Mouse (Mus musculus): ENCODE measurements around the gene Atxn7l3. TPM values are rescaled to one million over a fixed set of nuclear protein-coding genes. Genes with fewer than 3 reads are reported as not detected.

The Atxn7l3 gene
- polyA plus RNA-seq, 1 experiment from 2014 or later, result 9.6 TPM

- H3K27ac ChIP-seq (ENCODE audit: low read length), result no peak within 1 kb of the TSS
- no peaks in the 10 kb centered on the region for H3K27me3 ChIP-seq (replicated peaks; ENCODE audit: insufficient read depth, low read length)
- under 1% methylated on average over 40 of the region's 41 CpGs for WGBS
- ATAC-seq (peak; percentile 69), DNase-seq (ENCODE audit: low spot score) (peak; percentile 96)
- no peaks in the 10 kb centered on the region for H3K36me3 ChIP-seq (ENCODE audit: insufficient read depth, low read length)
- H3K9ac ChIP-seq (replicated peaks; ENCODE audit: low read depth), result no peak within 1 kb of the TSS; the same call in 1 of the 2 replicates
- H3K4me3 ChIP-seq (ENCODE audit: low read depth, low read length), result peak within 1 kb of the TSS; percentile 49
- peak within 1 kb of the TSS; percentile 93 for H3K4me2 ChIP-seq (replicated peaks; ENCODE audit: low read depth, low read length)
- TF ChIP-seq CTCF (IDR thresholded peaks at IDR 0.05) (peak; percentile 82), EP300 (IDR thresholded peaks at IDR 0.05) (peak; percentile 52; the same call in 1 of the 2 replicates)
- peaks cover 8% of the 10 kb centered on the region for H3K4me1 ChIP-seq (ENCODE audit: insufficient read depth, low read depth, low read length)
- H3K9me3 ChIP-seq (ENCODE audit: low read length), result no peaks in the 10 kb centered on the region
Observed at GRCm38 (mm10) chr11:102248630-102249230, 47.7 kb downstream of the Atxn7l3 start, which contains the start of gene BC030867. TSS of gene BC030867 (plus strand) at chr11:102248882.

GRCm38 (mm10) chr11:102246871-102247270 is 49.6 kb downstream of the Atxn7l3 start:
- Histone ChIP-seq H3K27ac (ENCODE audit: low read length) (no peak overlapping the region), H3K4me2 (replicated peaks; ENCODE audit: low read depth, low read length) (no peak overlapping the region), H3K27me3 (replicated peaks; ENCODE audit: insufficient read depth, low read length) (no peaks in the 10 kb centered on the region)

GRCm38 (mm10) chr11:102246273-102246635 is 50.2 kb downstream of the Atxn7l3 start:
- Histone ChIP-seq H3K36me3 (ENCODE audit: insufficient read depth, low read length) (no peaks in the 10 kb centered on the region), H3K4me1 (ENCODE audit: insufficient read depth, low read depth, low read length) (peaks cover 8% of the 10 kb centered on the region), H3K27me3 (replicated peaks; ENCODE audit: insufficient read depth, low read length) (no peaks in the 10 kb centered on the region), H3K4me2 (replicated peaks; ENCODE audit: low read depth, low read length) (no peak overlapping the region), H3K27ac (ENCODE audit: low read length) (no peak overlapping the region), H3K4me3 (ENCODE audit: low read depth, low read length) (no peak overlapping the region), H3K9ac (replicated peaks; ENCODE audit: low read depth) (no peak overlapping the region), H3K9me3 (ENCODE audit: low read length) (no peaks in the 10 kb centered on the region)
- TF ChIP-seq EP300 (IDR thresholded peaks at IDR 0.05) (no peak), CTCF (IDR thresholded peaks at IDR 0.05) (no peak)
- ATAC-seq (peak; percentile 15), DNase-seq (ENCODE audit: low spot score) (peak; percentile 71)
- 46% methylated on average over 6 of the region's 6 CpGs for WGBS

More at GRCm38 (mm10) chr11:102246871-102247270, 49.6 kb downstream of the Atxn7l3 start:
- ATAC-seq, result no peak
- TF ChIP-seq EP300 (IDR thresholded peaks at IDR 0.05), result no peak
- TF ChIP-seq CTCF (IDR thresholded peaks at IDR 0.05), result peak; percentile 40; the same call in 1 of the 2 replicates
- WGBS, result 88% methylated on average over 4 of the region's 4 CpGs
- H3K4me3 ChIP-seq (ENCODE audit: low read depth, low read length), result no peak overlapping the region
- H3K9me3 ChIP-seq (ENCODE audit: low read length), result no peaks in the 10 kb centered on the region
- H3K4me1 ChIP-seq (ENCODE audit: insufficient read depth, low read depth, low read length), result peaks cover 8% of the 10 kb centered on the region
- no peak for DNase-seq (ENCODE audit: low spot score)
- no peaks in the 10 kb centered on the region for H3K36me3 ChIP-seq (ENCODE audit: insufficient read depth, low read length)
- no peak overlapping the region for H3K9ac ChIP-seq (replicated peaks; ENCODE audit: low read depth)

GRCm38 (mm10) chr11:102245581-102246272 is 50.7 kb downstream of the Atxn7l3 start:
- no peak overlapping the region for H3K27ac ChIP-seq (ENCODE audit: low read length)
- WGBS, result 43% methylated on average over 14 of the region's 14 CpGs
- no peaks in the 10 kb centered on the region for H3K36me3 ChIP-seq (ENCODE audit: insufficient read depth, low read length)
- peak overlapping the region; percentile 27; the same call in 1 of the 2 replicates for H3K4me3 ChIP-seq (ENCODE audit: low read depth, low read length)
- peaks cover 8% of the 10 kb centered on the region for H3K4me1 ChIP-seq (ENCODE audit: insufficient read depth, low read depth, low read length)
- H3K4me2 ChIP-seq (replicated peaks; ENCODE audit: low read depth, low read length), result peak overlapping the region; percentile 53
- no peak for DNase-seq (ENCODE audit: low spot score)
- ATAC-seq, result no peak
- no peaks in the 10 kb centered on the region for H3K27me3 ChIP-seq (replicated peaks; ENCODE audit: insufficient read depth, low read length)
- TF ChIP-seq CTCF (IDR thresholded peaks at IDR 0.05), result no peak
- TF ChIP-seq EP300 (IDR thresholded peaks at IDR 0.05), result no peak
- no peak overlapping the region for H3K9ac ChIP-seq (replicated peaks; ENCODE audit: low read depth)
- no peaks in the 10 kb centered on the region for H3K9me3 ChIP-seq (ENCODE audit: low read length)

- H3K27ac ChIP-seq (ENCODE audit: low read length), result no peak overlapping the region
- H3K4me1 ChIP-seq (ENCODE audit: insufficient read depth, low read depth, low read length), result peaks cover 8% of the 10 kb centered on the region
- peak; percentile 90 for DNase-seq (ENCODE audit: low spot score)
Observed at GRCm38 (mm10) chr11:102244926-102245449, 51.4 kb downstream of the Atxn7l3 start.

GRCm38 (mm10) chr11:102241874-102242273 is 54.6 kb downstream of the Atxn7l3 start:
- DNase-seq (ENCODE audit: low spot score) (no peak), ATAC-seq (no peak)
- no peak overlapping the region for H3K4me2 ChIP-seq (replicated peaks; ENCODE audit: low read depth, low read length)
- H3K27me3 ChIP-seq (replicated peaks; ENCODE audit: insufficient read depth, low read length), result no peaks in the 10 kb centered on the region
- TF ChIP-seq CTCF (IDR thresholded peaks at IDR 0.05), result peak; percentile 20
- TF ChIP-seq EP300 (IDR thresholded peaks at IDR 0.05), result no peak
- H3K4me1 ChIP-seq (ENCODE audit: insufficient read depth, low read depth, low read length), result peaks cover 3% of the 10 kb centered on the region; the same call in 1 of the 2 replicates
- H3K9ac ChIP-seq (replicated peaks; ENCODE audit: low read depth), result no peak overlapping the region
- H3K4me3 ChIP-seq (ENCODE audit: low read depth, low read length), result no peak overlapping the region
- 58% methylated on average over 5 of the region's 5 CpGs for WGBS
- H3K9me3 ChIP-seq (ENCODE audit: low read length), result no peaks in the 10 kb centered on the region
- no peaks in the 10 kb centered on the region for H3K36me3 ChIP-seq (ENCODE audit: insufficient read depth, low read length)
- H3K27ac ChIP-seq (ENCODE audit: low read length), result no peak overlapping the region

More at GRCm38 (mm10) chr11:102244926-102245449, 51.4 kb downstream of the Atxn7l3 start:
- peak; percentile 85 for ATAC-seq
- Histone ChIP-seq H3K9me3 (ENCODE audit: low read length) (no peaks in the 10 kb centered on the region), H3K9ac (replicated peaks; ENCODE audit: low read depth) (no peak overlapping the region; the same call in 1 of the 2 replicates), H3K4me3 (ENCODE audit: low read depth, low read length) (peak overlapping the region; percentile 27), H3K4me2 (replicated peaks; ENCODE audit: low read depth, low read length) (peak overlapping the region; percentile 53), H3K36me3 (ENCODE audit: insufficient read depth, low read length) (no peaks in the 10 kb centered on the region), H3K27me3 (replicated peaks; ENCODE audit: insufficient read depth, low read length) (no peaks in the 10 kb centered on the region)
- TF ChIP-seq CTCF (IDR thresholded peaks at IDR 0.05), result 0 out of 2 replicates have a peak, but pooled peaks have one; percentile 13
- TF ChIP-seq EP300 (IDR thresholded peaks at IDR 0.05), result no peak
- WGBS, result under 1% methylated on average over 32 of the region's 32 CpGs
